ENCODE assay signal across 8 mouse cellular contexts in the genomic region with DNA sequence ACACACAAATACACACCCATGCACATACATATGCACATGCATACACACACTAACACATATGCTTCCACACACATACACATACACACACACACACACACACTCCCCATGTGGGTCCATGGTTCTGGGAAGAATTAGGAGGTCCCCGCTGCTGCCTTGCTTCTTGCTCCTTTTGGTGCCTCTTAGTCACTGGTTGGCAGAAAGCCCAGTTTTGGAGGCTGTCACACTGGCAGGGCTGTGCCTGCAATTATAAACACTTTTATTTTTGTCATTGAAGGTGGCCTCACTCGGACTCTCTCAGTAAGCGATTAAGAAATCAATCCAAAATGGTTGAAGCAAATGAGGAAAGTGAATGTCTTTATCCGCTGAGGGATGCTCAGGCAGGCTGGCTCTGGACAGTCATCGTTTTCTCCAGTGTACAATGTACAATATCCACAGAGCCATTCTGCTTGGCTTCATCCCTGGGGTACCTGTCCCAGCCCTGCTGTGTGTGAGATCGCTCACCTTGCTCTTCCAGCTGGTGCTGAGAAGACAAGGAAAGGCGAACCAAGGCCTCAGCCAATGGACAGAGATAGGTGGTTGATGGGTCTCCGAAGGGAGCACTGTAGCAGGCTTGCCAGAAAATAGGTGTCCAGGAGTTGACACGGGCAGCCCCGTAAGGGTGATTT.
DNase-seq lines count a peak whose midpoint lies in the region; ATAC-seq and TF ChIP-seq lines count a peak whose summit lies in the region.

No protein-coding gene starts in this region.

- WGBS in heart, adult 2 months, result 67% methylated on average over 10 of the region's 10 CpGs

- no peaks in the 10 kb centered on the region for H3K36me3 ChIP-seq in heart, adult 2 months (ENCODE audit: control insufficient read depth, insufficient read depth, low read length)

- peak; percentile 39 to 47 for DNase-seq in heart, adult 2 months
- no peak for DNase-seq in heart, adult 11 months
- peak; percentile 73 for DNase-seq in adrenal gland, adult 2 months
- DNase-seq in frontal cortex, postnatal 10 days (ENCODE audit: low spot score in 2 of 2), result peak; percentile 38 to 46
- peak; percentile 33 to 38 for DNase-seq in layer of hippocampus, postnatal 36 days
- peak; percentile 44 for DNase-seq in right cerebral cortex, postnatal 4 days
- DNase-seq in T-cell, adult 2 months (ENCODE audit: low spot score), result no peak

- no peak overlapping the region for H3K27ac ChIP-seq in heart, adult 2 months

- H3K27me3 ChIP-seq in heart, adult 2 months (ENCODE audit: control insufficient read depth, insufficient read depth, low read length), result no peaks in the 10 kb centered on the region

- H3K4me1 ChIP-seq in heart, adult 2 months (ENCODE audit: control insufficient read depth, insufficient read depth, low read length), result peaks cover 1% of the 10 kb centered on the region; the same call in 1 of the 2 replicates

- no peak overlapping the region for H3K9ac ChIP-seq in heart, adult 2 months (ENCODE audit: low read depth, low read length)

- no peak for TF ChIP-seq EP300 in heart, adult 2 months (IDR thresholded peaks at IDR 0.05; ENCODE audit: insufficient read depth, low read depth, low read length)

- intact Hi-C loops in heart, adult 2 months (cut with DNase I), result no loop called here

- TF ChIP-seq POLR2A in heart, adult 2 months (IDR thresholded peaks at IDR 0.05; ENCODE audit: insufficient read depth, low read depth, low read length), result no peak

- TF ChIP-seq CTCF in heart, adult 2 months (IDR thresholded peaks at IDR 0.05), result no peak

- no peaks in the 10 kb centered on the region for H3K79me2 ChIP-seq in heart, adult 2 months (replicated peaks; ENCODE audit: control insufficient read depth, insufficient read depth, low read length)

- H3K4me3 ChIP-seq in heart, adult 2 months, result no peak overlapping the region

- no peak for ATAC-seq in inflammation-experienced regulatory T-cells, adult 6 months

Comparison
In these comparisons a context has a peak if more than half of its experiments do, and no peak if none do; other contexts are left out.
1. DNase-seq: peak in heart, adult 2 months (2 of 2), adrenal gland, adult 2 months (single experiment), frontal cortex, postnatal 10 days (2 of 2), layer of hippocampus, postnatal 36 days (2 of 2) and right cerebral cortex, postnatal 4 days (single experiment); none in heart, adult 11 months (single experiment) and T-cell, adult 2 months (single experiment).